Mouse (Mus musculus): Measurements from ENCODE around the gene Galnt7. TPM values are rescaled to one million over a fixed set of nuclear protein-coding genes. Genes with fewer than 3 reads are reported as not detected.

The Galnt7 gene
- total RNA-seq (2017) = 21.2 and 31.0 TPM in 2 replicates

DNA sequence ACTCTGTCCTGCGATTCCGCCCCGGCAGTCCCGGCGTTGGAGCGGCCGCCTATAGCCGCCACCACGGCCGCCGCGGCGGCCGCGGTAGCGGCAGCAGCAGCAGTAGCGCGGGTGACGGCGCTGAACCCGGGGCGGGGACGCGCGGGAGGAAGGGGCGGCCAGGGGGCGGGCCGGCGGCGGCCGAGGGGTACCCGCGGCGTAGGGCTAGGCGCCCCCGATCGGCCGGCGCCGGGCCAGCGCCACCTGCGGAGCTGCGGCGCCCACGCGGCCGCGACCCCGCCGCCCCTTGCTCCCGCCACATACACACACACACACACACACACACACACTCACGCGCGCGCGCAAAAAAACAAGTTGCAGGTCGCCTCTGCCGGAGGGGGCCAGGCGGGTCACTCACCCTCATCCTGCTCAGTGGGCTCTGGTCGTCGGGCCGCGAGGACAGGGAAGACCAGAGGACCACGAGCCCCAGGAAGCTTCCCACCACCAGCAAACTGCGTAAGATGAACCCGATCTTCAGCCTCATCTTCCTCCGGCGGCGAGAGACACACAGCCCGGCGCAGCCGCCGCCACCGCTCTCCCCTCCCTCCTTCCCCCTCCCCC, at the start of gene Galnt7:
Gene Galnt7, minus strand, starts transcription at position 577 of the 600 bp plus-strand sequence.
- ATAC-seq (ENCODE audit: extremely low read depth, insufficient number of reproducible peaks, low FRiP score, poor library complexity, severe bottlenecking) = peak; percentile 30

DNA sequence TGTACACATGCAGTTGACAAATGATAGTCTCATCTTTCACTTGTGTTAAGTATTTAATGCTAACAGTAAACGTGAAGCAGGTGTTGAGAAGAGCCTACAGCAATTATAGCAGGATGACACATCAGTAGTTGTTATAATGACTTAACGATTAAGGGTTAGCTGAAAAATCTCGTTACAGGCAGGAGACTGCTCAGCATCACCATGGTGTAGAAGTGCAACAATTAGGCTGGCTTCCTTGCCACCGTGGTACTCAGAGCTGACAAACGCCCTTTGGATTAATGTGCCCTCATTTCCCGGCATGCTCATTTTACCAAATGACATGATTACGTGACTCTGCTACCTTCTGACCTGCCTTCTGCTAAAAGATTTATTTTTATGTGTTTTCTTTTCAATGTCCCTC, 35.8 kb upstream of the Galnt7 start:
- ATAC-seq (ENCODE audit: extremely low read depth, insufficient number of reproducible peaks, low FRiP score, poor library complexity, severe bottlenecking) = no peak

DNA sequence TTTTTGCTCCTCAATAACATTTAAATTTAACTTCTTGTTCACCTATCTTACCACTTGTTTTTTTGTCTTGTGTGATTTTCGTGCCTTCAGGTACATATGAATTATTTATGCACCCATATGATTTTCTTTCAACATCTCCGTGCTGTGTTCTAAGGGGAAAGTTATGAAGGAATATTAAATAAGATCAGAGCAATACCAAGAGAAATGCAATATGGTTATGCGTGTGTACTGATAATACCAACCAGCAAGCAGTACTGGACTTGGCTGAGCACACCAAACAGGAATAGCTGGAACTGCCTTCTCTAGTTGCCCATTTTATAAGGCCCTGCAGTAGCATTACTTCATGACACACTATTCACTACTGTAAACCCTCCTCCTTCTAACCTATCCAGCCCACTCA, 33.0 kb upstream of the Galnt7 start:
- no peak for ATAC-seq (ENCODE audit: extremely low read depth, insufficient number of reproducible peaks, low FRiP score, poor library complexity, severe bottlenecking)

DNA sequence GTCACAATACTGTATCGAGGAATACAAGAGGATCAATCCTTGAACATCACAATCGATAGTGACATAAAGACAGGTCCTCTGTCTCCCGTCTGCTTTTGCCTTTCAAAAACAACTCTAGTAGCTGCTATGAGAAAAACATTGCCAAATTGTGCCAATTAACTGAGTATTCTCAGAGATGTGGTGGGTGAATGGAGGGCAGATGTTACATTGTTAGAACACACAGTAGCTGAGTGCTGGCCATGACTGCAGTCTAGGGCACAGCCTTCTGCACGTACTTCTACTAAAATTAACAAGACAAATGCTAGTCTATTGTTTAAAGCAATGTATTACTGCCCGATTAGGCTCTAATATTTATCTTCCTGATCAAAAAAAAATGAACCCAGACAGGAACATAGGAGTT, 27.2 kb upstream of the Galnt7 start:
- no peak for ATAC-seq (ENCODE audit: extremely low read depth, insufficient number of reproducible peaks, low FRiP score, poor library complexity, severe bottlenecking)

DNA sequence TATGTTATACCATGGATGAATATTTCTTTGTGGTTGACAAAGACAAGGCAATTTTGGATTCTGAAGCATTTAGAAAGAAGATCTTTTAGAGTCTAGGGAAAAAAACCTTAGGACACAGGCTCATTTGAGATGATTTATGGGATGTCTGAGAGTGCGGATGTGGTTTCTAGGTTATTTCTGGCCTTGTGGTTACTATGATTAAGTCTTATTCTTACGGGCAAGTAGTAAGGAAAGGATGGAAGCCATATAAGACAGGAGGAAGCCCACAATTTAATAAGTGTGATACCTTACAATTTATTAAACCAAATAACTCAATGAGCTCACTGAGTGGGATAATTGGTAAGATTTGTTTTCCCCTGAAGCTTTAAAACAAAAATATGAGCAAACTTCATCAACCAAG, 11.3 kb upstream of the Galnt7 start:
- no peak for ATAC-seq (ENCODE audit: extremely low read depth, insufficient number of reproducible peaks, low FRiP score, poor library complexity, severe bottlenecking)

DNA sequence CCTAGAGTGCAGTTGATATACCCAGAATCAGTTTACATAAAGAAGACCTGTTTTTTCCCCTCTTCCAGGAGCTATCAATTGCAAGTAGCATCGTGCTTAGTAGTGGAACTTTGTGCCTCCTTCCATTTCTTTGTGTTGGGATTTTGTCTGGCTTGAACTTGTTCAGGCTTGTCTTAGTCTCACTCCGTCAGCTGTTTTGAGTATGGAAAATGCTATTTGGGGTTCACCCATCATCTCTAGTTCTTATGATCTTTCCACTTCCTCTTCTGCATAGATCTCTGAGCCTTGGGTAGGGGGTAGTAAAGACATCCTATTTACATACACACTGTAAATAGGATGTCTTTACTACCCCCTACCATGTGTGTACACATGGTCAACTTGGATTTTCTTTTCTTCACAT, 7.2 kb upstream of the Galnt7 start:
- ATAC-seq (ENCODE audit: extremely low read depth, insufficient number of reproducible peaks, low FRiP score, poor library complexity, severe bottlenecking) = no peak

DNA sequence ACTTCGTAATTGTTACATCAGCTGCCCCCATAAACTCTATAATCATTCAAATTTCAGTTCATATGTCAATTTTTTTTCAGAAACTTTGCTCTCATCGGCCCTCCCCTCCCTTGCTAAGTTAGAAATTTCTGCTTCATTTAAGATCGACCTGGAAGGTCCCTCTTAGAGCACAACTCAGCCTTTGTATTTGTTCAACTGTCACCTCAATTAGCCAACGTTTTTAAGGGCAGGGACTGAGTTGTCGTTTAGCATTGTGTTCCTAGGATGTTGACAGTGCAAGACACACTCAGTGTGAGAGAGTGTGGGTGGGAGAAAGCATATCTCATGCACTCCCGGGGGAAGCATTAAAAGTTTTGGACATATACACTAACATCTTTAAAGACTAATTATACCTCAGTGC, 3.6 kb upstream of the Galnt7 start:
- ATAC-seq (ENCODE audit: extremely low read depth, insufficient number of reproducible peaks, low FRiP score, poor library complexity, severe bottlenecking) = no peak

DNA sequence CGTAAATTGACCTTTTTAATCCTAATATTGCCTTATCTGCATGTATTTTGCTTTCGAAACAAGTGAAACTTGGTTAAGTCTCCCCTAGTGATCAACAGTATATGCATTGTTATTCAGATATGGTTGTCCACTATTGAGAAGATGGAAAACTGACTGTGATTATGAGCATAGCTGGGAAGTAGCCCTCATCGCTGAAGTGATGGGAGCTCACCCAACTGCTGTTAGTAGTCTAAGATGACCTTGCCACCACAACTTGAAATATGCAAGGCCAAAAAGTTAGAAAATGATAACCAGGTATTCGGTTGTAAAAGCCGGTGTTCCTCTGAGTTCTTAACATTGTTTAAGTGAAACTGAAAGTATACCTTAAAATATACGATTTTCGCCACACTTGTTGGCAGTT, 1.3 kb upstream of the Galnt7 start:
- no peak for ATAC-seq (ENCODE audit: extremely low read depth, insufficient number of reproducible peaks, low FRiP score, poor library complexity, severe bottlenecking)

DNA sequence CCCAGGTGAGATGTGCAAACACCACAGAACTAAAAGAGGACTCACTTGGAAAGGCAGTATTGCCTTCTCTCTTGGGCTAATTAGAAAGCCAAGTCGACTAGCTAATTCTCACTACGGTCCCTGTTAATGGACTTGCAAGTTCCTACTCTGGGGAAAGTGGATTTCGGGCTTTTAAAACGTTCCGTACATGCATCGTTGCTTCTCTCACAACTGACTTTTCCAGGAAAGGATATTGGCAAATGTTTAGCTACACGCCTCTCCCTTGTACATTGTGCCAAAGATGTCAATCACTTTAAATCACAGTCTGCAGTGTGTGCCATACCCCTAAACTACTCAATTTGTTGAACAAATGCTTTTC, 915 bp upstream of the Galnt7 start:
- ATAC-seq (ENCODE audit: extremely low read depth, insufficient number of reproducible peaks, low FRiP score, poor library complexity, severe bottlenecking) = no peak

DNA sequence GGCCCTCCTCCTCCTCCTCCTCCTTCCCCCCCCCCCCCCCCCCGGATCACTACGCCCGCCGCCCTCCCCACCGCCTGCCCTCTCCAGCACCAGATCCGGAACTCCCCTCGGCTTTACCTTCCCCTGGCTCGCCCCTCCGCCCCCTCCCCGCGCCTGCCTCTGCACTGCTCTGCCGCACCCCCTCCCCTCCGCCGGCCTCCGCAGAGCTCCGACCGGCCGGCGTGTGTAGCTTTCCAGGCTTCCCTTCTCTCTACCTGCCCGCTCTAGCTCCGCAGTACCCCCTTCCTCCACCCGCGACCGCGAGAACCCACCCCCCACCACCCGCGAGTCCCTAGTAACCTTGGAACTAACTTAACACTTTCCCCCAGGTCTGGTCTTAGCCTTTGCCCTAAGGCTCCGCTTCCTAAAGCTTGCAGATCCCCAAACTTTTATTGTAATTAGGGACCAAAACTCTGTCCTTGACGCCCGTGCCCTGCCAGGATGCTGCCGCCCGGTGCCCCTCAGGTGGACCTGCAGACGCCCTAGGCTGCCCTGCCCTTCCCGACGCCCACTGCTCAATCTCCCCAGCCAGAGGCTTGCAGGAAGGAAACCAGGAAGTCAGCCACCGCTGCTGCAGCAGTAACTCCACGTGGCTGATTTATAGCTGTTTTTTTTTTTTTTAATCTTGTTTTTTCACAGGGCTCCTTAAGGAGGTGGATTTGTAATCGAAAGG, 380 bp upstream of the Galnt7 start:
- ATAC-seq (ENCODE audit: extremely low read depth, insufficient number of reproducible peaks, low FRiP score, poor library complexity, severe bottlenecking) = peak; percentile 45; the same call in 1 of the 2 replicates

DNA sequence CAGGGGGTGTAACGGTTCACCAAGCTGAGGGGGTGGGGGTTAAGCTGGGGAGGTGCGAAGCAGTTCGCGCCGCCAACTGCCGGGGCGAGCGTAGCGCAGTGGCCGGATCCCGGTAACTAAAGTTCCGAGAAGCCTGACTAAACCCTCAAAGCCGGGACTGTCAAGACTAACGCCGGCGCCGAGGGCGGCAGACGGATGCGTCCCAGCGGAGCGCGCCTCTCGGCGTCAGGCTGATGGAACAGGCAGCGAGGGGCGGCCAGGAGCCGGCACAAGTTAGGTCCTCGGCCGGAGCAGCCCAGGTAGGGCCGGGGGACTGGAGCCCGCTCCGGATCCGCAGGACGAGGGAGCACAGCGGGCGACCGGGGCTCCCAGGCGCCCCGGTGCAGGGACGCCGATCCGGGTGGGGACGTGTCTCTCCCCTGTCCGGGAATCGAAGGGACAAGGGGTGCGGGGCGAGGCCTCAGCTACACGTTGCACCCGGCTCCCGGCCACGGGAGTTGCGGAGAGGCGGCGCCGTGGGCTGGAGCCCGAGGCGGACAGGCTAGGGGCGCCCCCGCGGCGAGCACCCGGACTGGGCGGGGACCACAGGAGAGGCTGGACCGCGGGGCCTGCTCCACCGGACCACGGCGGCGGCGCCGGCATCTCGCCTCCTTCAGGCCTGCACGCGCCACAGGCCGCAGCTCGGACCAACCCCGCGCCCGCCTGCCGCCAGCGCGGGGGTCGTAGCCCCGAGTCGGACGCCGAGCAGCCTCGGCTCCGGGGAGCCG, 960 bp downstream of the Galnt7 start:
- peak; percentile 17; the same call in 1 of the 2 replicates for ATAC-seq (ENCODE audit: extremely low read depth, insufficient number of reproducible peaks, low FRiP score, poor library complexity, severe bottlenecking)

DNA sequence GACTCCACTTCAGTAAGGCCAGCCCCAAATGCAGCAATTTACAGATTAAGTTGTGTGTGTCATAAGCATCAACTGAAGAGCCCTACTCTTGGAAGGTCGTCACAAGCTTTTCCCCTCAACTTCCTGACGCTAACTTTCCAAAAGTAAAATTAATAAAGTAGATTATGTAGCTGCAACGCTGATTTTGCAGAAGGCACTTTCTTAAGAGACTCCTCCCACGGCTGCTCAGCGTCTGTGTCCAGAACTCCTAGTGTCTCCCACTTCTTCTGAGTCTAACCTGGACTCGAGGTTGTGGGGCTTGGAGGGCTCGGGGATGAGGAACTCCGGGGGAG, 1.5 kb downstream of the Galnt7 start:
- ATAC-seq (ENCODE audit: extremely low read depth, insufficient number of reproducible peaks, low FRiP score, poor library complexity, severe bottlenecking) = no peak; the same call in 1 of the 2 replicates

DNA sequence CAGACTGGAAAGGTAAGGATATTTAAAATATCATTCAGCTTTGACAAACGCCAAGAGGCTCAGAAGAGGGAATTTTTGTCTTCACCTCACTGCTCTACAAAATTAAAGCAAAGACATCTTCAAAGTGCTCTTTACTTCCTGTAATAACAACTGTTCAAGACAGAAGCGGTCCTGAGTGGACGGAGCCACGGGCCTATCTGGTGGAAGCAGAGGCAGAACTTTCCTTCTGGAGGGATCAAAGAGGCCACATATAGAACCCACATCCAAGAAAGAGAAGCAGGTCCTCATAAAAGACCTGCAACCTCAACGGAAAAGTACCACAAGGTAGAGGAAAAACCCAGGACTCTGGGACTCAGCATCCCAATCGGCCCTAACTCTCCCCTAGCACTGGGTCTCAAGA, 2.6 kb downstream of the Galnt7 start:
- ATAC-seq (ENCODE audit: extremely low read depth, insufficient number of reproducible peaks, low FRiP score, poor library complexity, severe bottlenecking) = no peak

DNA sequence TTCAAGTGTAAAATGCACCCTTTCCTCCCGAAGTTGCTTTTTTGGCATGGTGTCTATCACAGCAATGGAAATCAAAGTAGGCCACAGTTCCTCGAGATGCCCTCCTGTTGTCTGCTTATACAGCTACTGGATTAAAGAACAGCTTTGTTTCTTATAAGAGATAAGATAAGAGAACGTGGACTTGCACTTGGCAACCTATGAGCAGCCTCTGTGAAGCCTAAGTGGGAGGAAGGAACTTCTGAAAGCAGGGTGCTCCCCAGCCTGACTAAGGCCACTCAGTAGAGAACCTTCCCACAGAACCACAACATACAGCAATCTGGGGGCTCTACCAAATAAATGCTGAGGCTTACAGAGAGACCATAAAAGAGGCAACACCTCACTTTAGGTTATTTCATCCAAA, 5.3 kb downstream of the Galnt7 start:
- ATAC-seq (ENCODE audit: extremely low read depth, insufficient number of reproducible peaks, low FRiP score, poor library complexity, severe bottlenecking) = no peak

DNA sequence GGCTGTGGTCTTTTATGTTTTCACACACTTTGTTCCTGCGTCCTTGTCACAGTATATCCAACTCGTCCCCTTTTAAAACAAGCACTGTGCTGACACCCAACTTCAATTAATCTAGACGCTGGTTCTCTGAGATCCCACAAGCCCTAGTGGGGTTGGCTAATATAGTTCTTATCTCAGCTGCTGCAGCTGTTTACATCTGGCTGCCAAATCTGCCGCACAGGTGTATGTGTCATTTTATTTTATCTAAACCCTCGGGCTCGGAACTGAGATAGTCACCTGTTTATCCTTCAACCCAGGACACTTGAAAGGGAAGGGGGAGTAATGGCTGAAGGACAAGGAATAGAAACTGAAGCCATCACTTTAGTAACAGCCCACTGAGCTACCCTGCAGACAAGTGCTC, 8.6 kb downstream of the Galnt7 start:
- ATAC-seq (ENCODE audit: extremely low read depth, insufficient number of reproducible peaks, low FRiP score, poor library complexity, severe bottlenecking) = no peak

DNA sequence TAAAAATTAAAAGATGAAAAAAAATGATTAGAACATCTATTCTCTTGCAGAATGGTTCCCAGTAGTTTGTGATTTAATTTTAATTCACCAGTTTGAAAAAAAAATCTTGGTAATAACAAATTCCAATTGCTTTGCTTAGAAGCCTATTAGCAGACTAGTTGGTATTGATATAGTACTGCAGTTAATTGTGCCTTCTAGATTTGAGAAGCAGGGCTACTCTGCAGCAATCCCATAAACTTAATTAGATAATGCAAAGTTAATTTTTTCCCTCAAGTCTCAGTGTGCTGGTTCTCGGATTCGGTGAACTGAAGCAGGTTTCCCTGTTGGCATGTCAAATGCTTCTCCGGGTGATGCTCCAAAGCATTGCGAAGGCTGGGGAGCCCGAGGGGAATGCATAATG, 10.1 kb downstream of the Galnt7 start:
- ATAC-seq (ENCODE audit: extremely low read depth, insufficient number of reproducible peaks, low FRiP score, poor library complexity, severe bottlenecking) = no peak

DNA sequence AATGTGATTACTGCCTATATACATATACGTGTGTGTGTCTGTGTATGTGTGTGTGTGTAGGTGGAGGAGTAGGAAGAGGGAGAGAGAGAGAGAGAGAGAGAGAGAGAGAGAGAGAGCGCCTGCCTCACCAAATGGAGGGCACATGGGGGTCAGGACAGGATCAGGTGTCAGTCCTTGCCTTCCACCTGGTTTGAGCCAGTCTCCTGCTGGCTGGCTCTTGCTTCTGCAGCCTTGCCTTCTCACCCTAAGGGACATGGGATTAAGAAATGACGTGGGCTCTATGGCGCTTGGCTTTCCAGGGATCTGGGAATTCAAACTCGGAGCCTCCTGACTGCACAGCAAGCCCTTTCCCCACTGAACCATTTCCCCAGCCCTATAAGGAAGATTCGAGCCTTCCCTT, 13.9 kb downstream of the Galnt7 start:
- ATAC-seq (ENCODE audit: extremely low read depth, insufficient number of reproducible peaks, low FRiP score, poor library complexity, severe bottlenecking) = no peak

DNA sequence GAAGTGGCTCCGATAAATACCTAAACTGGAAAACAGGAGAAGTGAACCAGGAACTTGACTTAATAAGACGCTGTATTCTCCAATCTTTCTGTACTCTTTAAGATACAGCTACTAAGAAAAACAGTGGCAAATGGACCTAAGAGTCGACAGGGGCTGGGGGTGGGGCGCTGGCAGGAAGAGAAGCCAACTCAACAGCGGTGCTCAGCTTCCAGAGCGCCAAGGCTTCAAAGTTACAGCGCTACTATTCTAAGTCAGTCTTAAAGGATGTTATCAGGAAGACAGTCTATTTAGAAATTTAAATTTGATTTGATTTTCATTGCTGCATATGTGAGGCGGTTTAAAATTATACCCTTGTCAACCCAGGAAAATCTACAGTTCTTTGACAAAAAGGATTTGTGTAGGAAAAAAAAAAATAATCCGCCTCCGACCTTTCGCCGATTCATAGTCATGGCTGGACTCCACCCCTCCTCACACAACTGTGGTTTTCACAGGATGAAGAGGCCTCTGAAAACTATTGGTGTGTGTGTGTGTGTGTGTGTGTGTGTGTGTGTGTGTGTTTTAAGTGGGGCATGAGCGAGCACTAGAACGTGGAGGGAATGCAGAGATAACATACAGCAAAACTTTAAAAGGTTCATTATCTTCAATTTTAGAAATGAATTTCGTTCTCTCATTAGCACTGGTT, 15.1 kb downstream of the Galnt7 start:
- no peak for ATAC-seq (ENCODE audit: extremely low read depth, insufficient number of reproducible peaks, low FRiP score, poor library complexity, severe bottlenecking)

DNA sequence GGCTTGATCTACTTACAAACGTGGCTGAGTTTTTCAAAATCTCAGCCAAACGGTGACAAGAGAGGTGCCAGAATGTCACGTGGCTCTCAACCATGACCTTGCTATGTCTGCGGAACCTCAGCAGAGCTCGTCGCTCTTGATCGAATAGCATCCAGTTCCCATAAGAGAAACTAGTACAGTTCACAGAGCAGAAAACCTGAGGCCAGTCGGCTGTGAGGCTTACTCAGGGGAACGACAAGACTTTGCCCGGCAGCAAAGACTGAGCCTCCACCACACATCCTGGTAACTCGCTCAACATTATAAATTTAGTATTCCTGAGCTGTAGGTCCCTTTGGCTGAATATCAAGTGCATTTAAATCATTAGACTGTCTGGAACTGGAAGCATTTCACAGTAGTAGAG, 16.1 kb downstream of the Galnt7 start:
- no peak for ATAC-seq (ENCODE audit: extremely low read depth, insufficient number of reproducible peaks, low FRiP score, poor library complexity, severe bottlenecking)

DNA sequence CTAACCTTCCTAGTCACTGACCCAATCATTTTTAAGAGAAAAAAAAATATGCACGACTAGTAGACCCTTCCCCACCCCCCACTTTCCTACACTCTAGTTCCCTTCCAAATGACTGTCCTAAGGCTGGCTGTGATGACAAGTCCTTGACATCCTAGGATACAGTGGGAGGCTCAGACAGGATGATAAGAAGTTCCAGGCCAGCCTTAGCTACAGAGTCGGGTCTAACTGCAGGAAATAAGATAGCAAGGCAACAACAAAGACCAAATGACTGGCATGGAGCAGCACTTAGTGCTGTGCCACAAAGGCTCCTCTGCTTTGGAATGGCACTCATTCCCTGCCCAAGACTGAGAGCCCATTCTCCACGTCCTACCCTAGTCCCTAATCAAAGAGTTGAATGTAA, 16.6 kb downstream of the Galnt7 start:
- ATAC-seq (ENCODE audit: extremely low read depth, insufficient number of reproducible peaks, low FRiP score, poor library complexity, severe bottlenecking) = no peak

Data from neutrophil, adult 5-6 weeks (primary cell).